Mouse (Mus musculus) liver, embryonic 12.5 days (tissue): ENCODE measurements around the gene Tmem81. TPM values are rescaled to one million over a fixed set of nuclear protein-coding genes. Genes with fewer than 3 reads are reported as not detected.

Source experiments
- ATAC-seq: fragments of 200-750 bp; cut with Nextera tagmentation; 2 replicates; pipeline ENCODE4 v1.8.0; 2017; ENCODE audit warnings: moderate number of reproducible peaks, mild to moderate bottlenecking, moderate library complexity
- H3K27ac ChIP-seq: fragments of 300-500 bp; sonication (generic); 2 replicates; pipeline ENCODE4 v1.5.1; 2016; ENCODE audit warnings: mild to moderate bottlenecking
- H3K27me3 ChIP-seq: fragments of 300-500 bp; sonication (generic); replicated peaks from 2 replicates; pipeline ENCODE4 v1.6.1; 2016; ENCODE audit warnings: mild to moderate bottlenecking, moderate library complexity
- H3K36me3 ChIP-seq: fragments of 300-500 bp; sonication (generic); 2 replicates; pipeline ENCODE4 v1.6.1; 2016; ENCODE audit warnings: mild to moderate bottlenecking, moderate library complexity
- H3K4me1 ChIP-seq: fragments of 300-500 bp; sonication (generic); 2 replicates; pipeline ENCODE4 v1.6.1; 2016
- H3K4me2 ChIP-seq: fragments of 300-500 bp; sonication (generic); 2 replicates; pipeline ENCODE4 v1.6.1; 2016; ENCODE audit warnings: mild to moderate bottlenecking, moderate library complexity
- H3K4me3 ChIP-seq: fragments of 300-500 bp; sonication (generic); 2 replicates; pipeline ENCODE4 v1.5.1; 2016; ENCODE audit warnings: mild to moderate bottlenecking, moderate library complexity
- H3K9ac ChIP-seq: fragments of 300-500 bp; sonication (generic); 2 replicates; pipeline ENCODE4 v1.6.1; 2016; ENCODE audit warnings: mild to moderate bottlenecking, moderate library complexity
- H3K9me3 ChIP-seq: fragments of 300-500 bp; sonication (generic); replicated peaks from 2 replicates; pipeline ENCODE4 v1.6.1; 2016; ENCODE audit warnings: mild to moderate bottlenecking, moderate library complexity
- WGBS: fragments of 180-500 bp; shearing (Covaris S2); methylation state at CpG from one replicate; pipeline ENCODE4 v1.1.7; 2016; ENCODE audit not compliant: insufficient replicate concordance; 5-methylcytosine and 5-hydroxymethylcytosine counted together
- polyA plus RNA-seq: library from polyadenylated mRNA; unstranded; fragments of >200 nt; fragmentation: Nextera tagmentation; extraction: Ambion mirVana; gene quantifications from 2 replicates; pipeline ENCODE4 v1.2.1, GENCODE M21; 2016

The Tmem81 gene
- polyA plus RNA-seq, 1 experiment from 2014 or later, result 1.5 TPM

DNA sequence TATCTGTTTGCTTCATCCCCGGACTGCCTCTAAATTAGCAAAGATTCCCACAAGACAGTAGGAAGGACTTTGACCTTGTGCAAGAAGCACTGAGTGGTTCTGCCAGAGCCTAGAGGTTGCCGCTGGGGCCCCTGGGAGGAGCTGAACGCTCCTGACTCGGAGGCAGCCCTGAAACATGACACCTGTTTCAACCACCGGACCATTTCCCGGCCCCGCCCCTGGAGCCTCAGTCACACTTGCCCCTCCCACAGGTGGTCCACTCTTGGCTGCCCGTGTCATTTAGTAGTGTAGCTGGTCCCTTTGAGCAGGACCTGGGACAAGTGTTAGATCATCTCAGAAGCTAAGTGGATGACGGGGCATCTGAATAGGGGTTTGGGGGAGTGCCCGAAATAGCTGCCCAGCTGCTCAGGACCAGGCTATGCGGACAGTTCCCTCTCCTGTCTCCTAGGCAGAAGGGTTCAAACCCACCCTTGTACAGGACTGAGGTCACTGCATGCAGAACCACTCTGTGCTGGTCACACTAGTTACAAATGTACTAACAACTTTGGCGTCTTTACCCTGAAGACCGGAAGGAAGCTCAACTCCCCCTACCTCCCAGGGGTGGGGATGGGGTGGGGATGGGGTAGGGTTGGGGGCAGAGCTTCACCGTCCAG is 35.3 kb downstream of the Tmem81 start:
- Histone ChIP-seq H3K4me2 (no peak overlapping the region), H3K27me3 (peaks cover 88% of the 10 kb centered on the region), H3K4me3 (no peak overlapping the region), H3K27ac (no peak overlapping the region), H3K9me3 (no peaks in the 10 kb centered on the region), H3K4me1 (peaks cover 4% of the 10 kb centered on the region; the same call in 1 of the 2 replicates), H3K9ac (no peak overlapping the region), H3K36me3 (no peaks in the 10 kb centered on the region)
- WGBS, result 6% methylated on average over 14 of the region's 14 CpGs
- ATAC-seq, result no peak

GRCm38 (mm10) chr1:132541824-132542599 is 36.0 kb downstream of the Tmem81 start:
- peaks cover 88% of the 10 kb centered on the region for H3K27me3 ChIP-seq
- no peak overlapping the region for H3K9ac ChIP-seq
- 8% methylated on average over 5 of the region's 5 CpGs for WGBS
- no peak overlapping the region for H3K4me3 ChIP-seq
- H3K4me1 ChIP-seq, result peaks cover 4% of the 10 kb centered on the region; the same call in 1 of the 2 replicates
- H3K9me3 ChIP-seq, result no peaks in the 10 kb centered on the region
- ATAC-seq, result no peak
- H3K27ac ChIP-seq, result no peak overlapping the region
- no peaks in the 10 kb centered on the region for H3K36me3 ChIP-seq
- H3K4me2 ChIP-seq, result no peak overlapping the region

DNA sequence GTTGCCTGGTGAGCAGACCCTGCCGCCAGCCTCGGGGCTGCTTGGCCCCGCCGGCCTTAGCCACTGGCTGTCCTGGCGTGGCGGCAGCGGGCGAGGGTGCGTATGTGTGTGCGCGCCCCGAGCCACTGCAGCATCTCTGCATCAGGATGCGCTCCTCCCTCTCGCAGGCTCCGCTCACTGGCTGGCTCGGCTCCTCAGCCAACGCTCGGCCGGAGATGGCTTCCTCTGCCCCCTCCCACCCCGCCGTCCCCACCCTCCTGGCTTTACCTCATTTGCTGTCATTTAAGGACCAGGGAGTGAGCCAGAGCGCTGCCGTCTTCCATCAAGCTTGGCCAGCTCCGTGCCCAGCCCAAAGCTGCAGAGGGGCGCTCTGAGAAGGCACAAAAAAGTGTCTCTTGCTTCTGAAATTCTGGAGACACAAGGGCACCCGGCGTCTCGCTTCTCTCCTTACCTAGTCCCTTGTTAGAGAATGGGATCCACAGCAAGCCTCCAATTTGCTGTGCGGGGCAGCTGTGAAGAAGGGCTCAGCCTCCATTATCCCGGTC is 36.8 kb downstream of the Tmem81 start, which contains the start of gene Cntn2:
Gene Cntn2, minus strand, starts transcription at position 495 of the 545 bp plus-strand sequence.
- Histone ChIP-seq H3K4me2 (no peak within 1 kb of the TSS), H3K4me1 (peaks cover 4% of the 10 kb centered on the region; the same call in 1 of the 2 replicates), H3K36me3 (no peaks in the 10 kb centered on the region), H3K4me3 (no peak within 1 kb of the TSS), H3K9ac (no peak within 1 kb of the TSS), H3K9me3 (no peaks in the 10 kb centered on the region), H3K27me3 (peaks cover 81% of the 10 kb centered on the region), H3K27ac (no peak within 1 kb of the TSS)
- no peak for ATAC-seq
- 5% methylated on average over 30 of the region's 30 CpGs for WGBS

DNA sequence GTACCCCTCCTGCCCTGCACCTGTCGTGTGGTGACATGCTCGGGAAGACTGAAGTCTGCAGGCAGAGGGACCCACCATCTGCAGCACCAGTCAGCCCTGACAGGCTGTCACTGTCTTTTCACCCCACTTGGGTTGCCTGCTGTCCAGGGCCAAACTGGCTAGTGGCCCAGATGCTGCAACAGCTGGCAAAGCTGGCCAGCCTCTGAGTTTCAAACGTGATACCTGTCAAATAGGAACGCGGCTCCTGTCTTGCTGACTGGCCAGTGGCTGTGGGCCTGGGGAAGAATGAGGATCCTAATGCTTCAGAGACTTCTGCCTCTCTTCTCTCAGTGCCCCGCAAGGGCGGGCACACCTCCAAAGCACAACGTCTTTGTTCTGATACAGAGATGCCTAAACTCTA is 37.8 kb downstream of the Tmem81 start:
- no peak overlapping the region for H3K9ac ChIP-seq
- 51% methylated on average over 8 of the region's 8 CpGs for WGBS
- no peak overlapping the region for H3K4me2 ChIP-seq
- H3K27ac ChIP-seq, result no peak overlapping the region
- no peak overlapping the region for H3K4me3 ChIP-seq
- H3K9me3 ChIP-seq, result no peaks in the 10 kb centered on the region
- peaks cover 4% of the 10 kb centered on the region; the same call in 1 of the 2 replicates for H3K4me1 ChIP-seq
- no peaks in the 10 kb centered on the region for H3K36me3 ChIP-seq
- no peak for ATAC-seq
- H3K27me3 ChIP-seq, result peaks cover 76% of the 10 kb centered on the region

DNA sequence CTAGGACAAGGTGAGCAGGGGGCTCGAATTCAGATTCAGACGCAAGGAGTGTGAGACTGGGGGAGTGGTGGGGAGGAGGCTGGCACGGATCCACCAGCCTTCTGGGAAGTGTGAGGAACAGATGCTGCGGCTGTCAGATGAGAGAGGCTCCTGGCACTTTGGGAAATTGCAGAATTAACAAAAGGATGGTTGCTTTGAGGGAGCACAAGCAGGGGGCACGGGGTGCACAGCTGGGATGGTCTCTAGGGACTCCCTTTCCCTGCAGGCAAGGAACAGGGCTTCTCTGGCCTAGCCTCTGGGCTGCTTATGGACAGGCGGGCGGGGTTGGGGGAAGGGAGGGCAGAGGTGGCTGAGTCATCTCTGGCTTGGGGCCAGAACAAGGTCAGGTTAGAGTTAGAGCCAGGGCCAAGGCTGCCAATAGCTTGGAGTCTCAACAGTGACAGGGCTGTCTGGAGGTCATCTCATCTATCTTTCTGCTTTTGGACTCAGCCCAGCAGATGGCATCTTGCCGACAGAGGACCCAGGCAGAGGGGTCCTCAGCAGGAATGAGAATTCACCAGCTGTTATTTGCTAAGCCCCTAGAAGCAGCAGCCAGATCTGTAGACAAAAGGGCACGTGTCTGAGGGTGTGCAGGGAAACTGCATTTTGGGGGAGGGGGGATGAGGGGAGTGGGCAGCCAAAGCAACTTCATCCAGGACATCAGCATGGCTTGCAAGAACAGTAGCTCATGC is 52.0 kb downstream of the Tmem81 start:
- no peaks in the 10 kb centered on the region for H3K36me3 ChIP-seq
- H3K4me2 ChIP-seq, result no peak overlapping the region
- H3K27me3 ChIP-seq, result peaks cover 55% of the 10 kb centered on the region
- no peaks in the 10 kb centered on the region for H3K9me3 ChIP-seq
- H3K27ac ChIP-seq, result no peak overlapping the region
- 0 out of 2 replicates have a peak, but pooled peaks have one; percentile 52 for ATAC-seq
- H3K4me1 ChIP-seq, result peaks cover 10% of the 10 kb centered on the region; the same call in 1 of the 2 replicates
- 21% methylated on average over 9 of the region's 9 CpGs for WGBS
- no peak overlapping the region for H3K9ac ChIP-seq
- H3K4me3 ChIP-seq, result no peak overlapping the region

Other genes starting within 250 kb of the Tmem81 start
- gene Klhdc8a, start 207.6 kb upstream of the Tmem81 start, polyA plus RNA-seq, result 0.06 and 0.07 TPM in 2 replicates
- 1.3 and 1.7 TPM in 2 replicates for gene Nuak2, start 190.1 kb upstream of the Tmem81 start, polyA plus RNA-seq
- gene Tmcc2, start 114.9 kb upstream of the Tmem81 start, polyA plus RNA-seq, result 342 and 350 TPM in 2 replicates
- 5.8 and 6.6 TPM in 2 replicates for gene Dstyk, start 88.7 kb upstream of the Tmem81 start, polyA plus RNA-seq
- 33.5 and 35.3 TPM in 2 replicates for gene Rbbp5, start 28.9 kb upstream of the Tmem81 start, polyA plus RNA-seq
- gene Cntn2, start 37.0 kb downstream of the Tmem81 start, polyA plus RNA-seq, result 0.02 and 0.19 TPM in 2 replicates
- 0.12 and 0.26 TPM in 2 replicates for gene Nfasc, start 235.6 kb downstream of the Tmem81 start, polyA plus RNA-seq